Mouse (Mus musculus): Measurements from ENCODE around the gene Frmd4b. TPM values are rescaled to one million over a fixed set of nuclear protein-coding genes. Genes with fewer than 3 reads are reported as not detected.

Frmd4b gene
- total RNA-seq, 2 experiments from 2014 or later = 20.3 to 20.7 TPM

- no peak for DNase-seq (ENCODE audit: extremely low spot score in 1 of 2, low spot score in 2 of 2)
- intact Hi-C loops (cut with DNase I) = no loop called here
These were observed 126.3 kb downstream of the Frmd4b start for GRCm38 (mm10) chr6:97491065-97491464.

- DNase-seq (ENCODE audit: extremely low spot score in 1 of 2, low spot score in 2 of 2) = peak in 1 of 2 experiments; percentile 59
- intact Hi-C loops (cut with DNase I) = no loop called here
These were observed 128.5 kb downstream of the Frmd4b start for GRCm38 (mm10) chr6:97488821-97489220.

- DNase-seq (ENCODE audit: extremely low spot score in 1 of 2, low spot score in 2 of 2) = no peak
- intact Hi-C loops (cut with DNase I) = no loop called here
These were observed 129.1 kb downstream of the Frmd4b start for GRCm38 (mm10) chr6:97488280-97488679.

DNA sequence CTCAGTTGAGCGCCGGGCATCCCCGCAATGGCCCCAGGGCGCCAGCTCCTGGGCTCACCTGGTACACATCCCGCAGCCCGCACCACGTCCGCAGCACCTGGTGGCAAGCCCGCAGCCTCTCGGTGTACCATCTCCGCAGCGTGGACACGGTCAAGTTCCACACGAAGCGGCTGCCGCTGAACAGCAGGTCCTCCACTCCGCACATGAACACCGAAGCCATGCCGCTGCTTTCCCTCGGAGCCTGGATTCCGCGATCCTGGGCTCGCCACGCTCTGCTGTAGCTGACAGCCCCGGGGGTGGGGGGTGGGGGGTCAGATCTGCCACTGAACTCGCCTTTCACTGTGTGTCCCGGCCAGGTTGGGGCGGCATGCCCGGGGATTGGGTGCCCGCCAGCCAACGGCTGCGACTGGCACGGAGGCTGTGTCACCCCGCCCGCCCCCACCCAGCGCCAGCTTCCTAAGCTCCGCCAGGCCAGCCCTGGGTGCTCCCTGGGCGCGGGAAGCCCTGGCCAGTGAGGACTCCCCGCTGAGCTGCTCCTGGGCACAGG lies 129.7 kb downstream of the Frmd4b start:
- DNase-seq (ENCODE audit: extremely low spot score in 1 of 2, low spot score in 2 of 2) = peak; percentile 42 to 73
- intact Hi-C loops (cut with DNase I) = no loop called here

- intact Hi-C loops (cut with DNase I) = no loop called here
- DNase-seq (ENCODE audit: extremely low spot score in 1 of 2, low spot score in 2 of 2) = no peak
These were observed 130.5 kb downstream of the Frmd4b start for GRCm38 (mm10) chr6:97486813-97487361.

DNA sequence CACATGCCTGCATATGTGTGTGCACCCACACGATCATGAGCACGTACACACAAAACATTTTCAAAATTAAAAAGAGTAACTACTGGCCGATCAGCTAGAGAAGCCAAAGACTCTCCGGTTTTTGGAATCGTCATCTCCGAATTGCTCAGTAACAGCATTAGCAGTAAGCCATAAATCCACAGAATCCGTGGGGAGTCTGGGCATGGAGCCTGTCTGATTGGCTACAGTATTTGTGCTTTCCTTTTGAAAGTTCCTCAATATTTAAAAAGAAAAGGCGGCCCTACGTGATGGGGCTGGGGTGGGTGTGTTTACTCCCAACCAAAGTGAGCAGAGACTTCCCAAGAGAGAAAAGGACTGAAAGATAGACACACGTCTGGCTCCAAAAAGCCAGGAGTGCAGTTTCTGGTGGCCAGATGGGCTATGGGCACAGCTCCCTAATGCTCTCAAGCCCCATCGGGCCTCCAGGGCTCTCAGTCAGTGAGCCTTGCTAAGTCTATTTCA lies 131.4 kb downstream of the Frmd4b start:
- no peak for DNase-seq (ENCODE audit: extremely low spot score in 1 of 2, low spot score in 2 of 2)
- intact Hi-C loops (cut with DNase I) = no loop called here

- DNase-seq (ENCODE audit: extremely low spot score in 1 of 2, low spot score in 2 of 2) = no peak
- intact Hi-C loops (cut with DNase I) = no loop called here
These were observed 135.4 kb downstream of the Frmd4b start for GRCm38 (mm10) chr6:97481912-97482311.

- intact Hi-C loops (cut with DNase I) = no loop called here
- DNase-seq (ENCODE audit: extremely low spot score in 1 of 2, low spot score in 2 of 2) = peak in 1 of 2 experiments; percentile 76
These were observed 138.1 kb downstream of the Frmd4b start for GRCm38 (mm10) chr6:97478981-97479860.

GRCm38 (mm10) chr6:97473672-97474071 lies 143.7 kb downstream of the Frmd4b start:
- no peak for DNase-seq (ENCODE audit: extremely low spot score in 1 of 2, low spot score in 2 of 2)
- intact Hi-C loops (cut with DNase I) = no loop called here

DNA sequence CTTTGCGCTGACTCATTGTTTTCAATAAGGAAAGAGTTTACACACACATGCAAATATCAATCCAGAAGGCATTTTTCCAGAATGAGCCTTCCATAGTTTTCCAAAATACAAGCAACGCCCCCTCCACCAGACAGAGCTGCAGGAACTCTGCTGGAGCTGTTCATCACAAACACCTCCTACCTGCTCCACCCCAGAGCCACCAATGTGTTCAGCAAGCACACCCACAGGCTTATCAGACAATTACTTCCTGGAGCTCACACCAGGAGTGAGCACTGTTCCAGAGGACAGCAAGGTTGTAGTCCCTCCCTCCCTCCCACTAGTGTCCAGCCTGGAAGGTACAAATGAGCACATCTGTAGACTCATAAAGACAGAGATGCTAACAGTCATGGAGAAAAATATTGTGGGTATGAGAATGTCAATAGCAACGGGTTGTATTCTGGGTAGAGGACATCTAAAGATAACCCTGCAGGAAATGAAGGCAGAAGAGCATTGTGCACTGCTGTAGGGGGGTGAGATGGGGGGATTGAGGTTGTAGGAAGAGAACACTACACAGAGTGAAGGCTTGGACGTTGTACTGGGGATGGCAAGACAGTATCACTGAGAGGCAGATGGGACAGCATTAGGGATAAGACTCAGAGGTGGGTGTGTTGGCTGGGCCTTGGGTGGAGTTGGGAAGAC lies 144.3 kb downstream of the Frmd4b start:
- no peak for DNase-seq (ENCODE audit: extremely low spot score in 1 of 2, low spot score in 2 of 2)
- intact Hi-C loops (cut with DNase I) = no loop called here

- peak in 1 of 2 experiments; percentile 55 for DNase-seq (ENCODE audit: extremely low spot score in 1 of 2, low spot score in 2 of 2)
- intact Hi-C loops (cut with DNase I) = no loop called here
These were observed 153.3 kb downstream of the Frmd4b start for GRCm38 (mm10) chr6:97463898-97464524.

GRCm38 (mm10) chr6:97462421-97462820 lies 154.9 kb downstream of the Frmd4b start:
- intact Hi-C loops (cut with DNase I) = no loop called here
- no peak for DNase-seq (ENCODE audit: extremely low spot score in 1 of 2, low spot score in 2 of 2)

- intact Hi-C loops (cut with DNase I) = no loop called here
- DNase-seq (ENCODE audit: extremely low spot score in 1 of 2, low spot score in 2 of 2) = peak in 1 of 2 experiments; percentile 61
These were observed 158.2 kb downstream of the Frmd4b start for GRCm38 (mm10) chr6:97459112-97459511.

GRCm38 (mm10) chr6:97458358-97458757 lies 159.0 kb downstream of the Frmd4b start:
- DNase-seq (ENCODE audit: extremely low spot score in 1 of 2, low spot score in 2 of 2) = no peak
- intact Hi-C loops (cut with DNase I) = no loop called here

- DNase-seq (ENCODE audit: extremely low spot score in 1 of 2, low spot score in 2 of 2) = peak in 1 of 2 experiments; percentile 66
- intact Hi-C loops (cut with DNase I) = no loop called here
These were observed 159.4 kb downstream of the Frmd4b start for GRCm38 (mm10) chr6:97457954-97458353.

GRCm38 (mm10) chr6:97457210-97457609 lies 160.1 kb downstream of the Frmd4b start:
- intact Hi-C loops (cut with DNase I) = no loop called here
- DNase-seq (ENCODE audit: extremely low spot score in 1 of 2, low spot score in 2 of 2) = no peak

DNA sequence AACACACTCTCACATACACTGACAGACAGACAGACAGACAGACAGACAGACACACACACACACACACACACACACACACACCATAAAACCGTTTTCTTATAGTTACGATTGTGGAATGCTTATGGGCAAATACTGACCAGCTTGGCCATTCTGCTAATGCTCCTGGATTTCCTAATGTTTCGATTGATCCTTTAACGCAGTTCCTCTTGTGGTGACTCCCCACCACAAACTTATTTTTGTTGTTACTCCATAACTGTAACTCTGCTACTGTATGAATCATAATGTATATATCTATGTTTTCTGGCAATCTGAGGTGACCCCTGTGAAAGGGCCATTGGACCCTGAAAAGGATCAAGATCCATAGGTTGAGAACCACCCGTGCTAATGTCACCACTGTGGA lies 165.1 kb downstream of the Frmd4b start:
- intact Hi-C loops (cut with DNase I) = no loop called here
- no peak for DNase-seq (ENCODE audit: extremely low spot score in 1 of 2, low spot score in 2 of 2)

GRCm38 (mm10) chr6:97449806-97450205 lies 167.5 kb downstream of the Frmd4b start:
- intact Hi-C loops (cut with DNase I) = no loop called here
- no peak for DNase-seq (ENCODE audit: extremely low spot score in 1 of 2, low spot score in 2 of 2)

DNA sequence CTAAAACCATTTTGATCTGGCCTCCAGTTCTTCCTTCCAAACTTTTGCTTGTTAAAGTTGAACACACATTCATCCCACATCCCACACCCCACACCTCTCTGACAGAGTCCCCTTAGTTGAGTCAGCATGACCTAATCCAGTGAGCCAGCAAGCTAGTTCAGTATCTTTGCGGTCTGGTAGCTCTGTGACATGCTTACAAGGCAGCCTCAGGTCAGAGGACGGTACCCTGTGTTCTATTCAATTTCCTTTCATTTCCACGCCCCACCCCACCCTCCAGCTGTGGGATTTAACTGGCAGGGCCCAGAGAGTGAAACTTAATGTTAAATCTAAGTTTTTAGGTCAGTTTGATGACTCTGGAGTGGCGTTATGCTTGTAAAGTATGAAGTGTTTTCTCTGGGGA lies 170.3 kb downstream of the Frmd4b start:
- intact Hi-C loops (cut with DNase I) = no loop called here
- no peak for DNase-seq (ENCODE audit: extremely low spot score in 1 of 2, low spot score in 2 of 2)
